Mouse (Mus musculus) ovary, adult 18-20 months (tissue): ENCODE data around the gene Zbtb48.

Experiments
- DNase-seq: peaks from one replicate; pipeline ENCODE4 v3.0.0; 2022; ENCODE audit warnings: low spot score, mixed read lengths

Zbtb48 gene

GRCm38 (mm10) chr4:152001335-152001734, 26.1 kb downstream of the Zbtb48 start:
- DNase-seq, result no peak

GRCm38 (mm10) chr4:152000906-152001305, 26.6 kb downstream of the Zbtb48 start:
- no peak for DNase-seq

- no peak for DNase-seq
These were observed 28.0 kb downstream of the Zbtb48 start for GRCm38 (mm10) chr4:151999481-151999880.

DNA sequence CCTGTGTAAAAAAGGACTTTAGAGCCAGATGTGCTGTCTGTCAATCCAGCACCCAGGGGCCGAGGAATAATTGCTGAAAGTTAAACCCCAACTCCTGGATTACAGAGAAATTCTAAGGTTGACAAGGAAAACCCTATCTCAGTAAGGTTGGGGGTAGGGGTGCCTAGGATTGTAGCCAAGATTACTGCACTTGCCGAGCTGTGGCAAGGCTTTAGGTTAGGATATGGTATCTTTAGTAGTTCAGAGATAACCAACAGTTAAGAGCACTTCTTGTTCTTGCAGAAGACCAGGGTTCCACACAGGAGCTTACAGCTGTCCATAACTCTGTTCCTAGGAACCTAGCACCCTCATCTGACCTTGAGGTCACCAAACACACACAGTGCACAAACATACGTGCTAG, 29.8 kb downstream of the Zbtb48 start:
- no peak for DNase-seq

DNA sequence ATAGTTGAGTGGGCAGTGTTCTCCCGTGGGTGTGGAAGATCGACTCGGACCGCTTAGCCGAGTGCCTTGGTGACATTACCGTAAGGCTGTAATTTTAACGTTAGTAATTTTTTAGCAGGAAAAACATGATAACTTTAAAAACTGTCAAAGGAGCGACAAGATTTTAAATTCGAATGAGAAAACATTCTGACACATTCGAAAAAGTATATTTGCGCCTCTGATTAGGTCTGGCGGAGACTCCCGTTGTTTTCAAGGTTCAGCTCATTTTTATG, 30.6 kb downstream of the Zbtb48 start:
- no peak for DNase-seq

DNA sequence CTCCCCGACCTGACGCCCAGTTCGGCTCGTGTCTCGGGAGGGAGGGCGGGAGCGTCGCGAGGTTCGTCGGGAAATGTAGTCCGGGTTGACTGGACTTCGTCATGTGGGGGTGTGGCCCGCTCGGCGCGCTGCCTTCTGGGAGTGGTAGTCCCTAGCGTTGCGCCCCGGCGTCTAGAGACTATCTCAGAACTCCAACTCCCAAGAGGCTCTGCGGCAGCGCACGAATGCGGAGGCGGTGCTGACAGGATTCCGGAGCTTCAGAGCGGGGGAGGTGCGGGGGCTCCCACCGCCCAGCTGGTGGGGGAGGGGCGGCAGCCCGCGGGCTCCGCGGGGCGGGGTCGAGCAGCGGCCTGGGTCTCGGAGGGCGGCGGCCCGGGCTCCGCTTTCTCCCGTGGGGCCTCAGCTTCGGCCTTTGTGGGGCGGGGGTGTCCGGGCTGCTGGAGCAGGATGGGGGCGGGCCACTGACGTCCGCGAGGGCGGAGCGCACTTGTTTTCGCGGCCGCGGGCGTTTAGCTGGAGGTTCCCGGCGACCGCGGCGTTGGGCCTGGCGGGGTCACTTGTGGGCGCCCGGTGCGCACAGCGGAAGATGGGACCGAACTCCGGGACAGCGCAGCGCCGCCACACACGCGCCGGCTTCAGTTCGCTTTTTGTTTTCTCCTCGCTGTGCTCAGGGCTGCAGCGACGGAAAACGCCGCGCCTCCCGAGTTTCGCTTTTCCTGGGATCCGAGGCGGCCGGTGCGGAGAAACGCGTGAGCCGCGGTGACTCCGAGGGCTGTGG, 31.1 kb downstream of the Zbtb48 start, which contains the start of gene Phf13:
TSS of gene Phf13 (minus strand) at position 86 of the 778 bp plus-strand sequence.
- DNase-seq, result peak; percentile 99

- peak; percentile 35 for DNase-seq
These were observed 31.9 kb downstream of the Zbtb48 start for GRCm38 (mm10) chr4:151995371-151996172.

GRCm38 (mm10) chr4:151994228-151995171, 33.0 kb downstream of the Zbtb48 start:
- DNase-seq, result peak; percentile 61

DNA sequence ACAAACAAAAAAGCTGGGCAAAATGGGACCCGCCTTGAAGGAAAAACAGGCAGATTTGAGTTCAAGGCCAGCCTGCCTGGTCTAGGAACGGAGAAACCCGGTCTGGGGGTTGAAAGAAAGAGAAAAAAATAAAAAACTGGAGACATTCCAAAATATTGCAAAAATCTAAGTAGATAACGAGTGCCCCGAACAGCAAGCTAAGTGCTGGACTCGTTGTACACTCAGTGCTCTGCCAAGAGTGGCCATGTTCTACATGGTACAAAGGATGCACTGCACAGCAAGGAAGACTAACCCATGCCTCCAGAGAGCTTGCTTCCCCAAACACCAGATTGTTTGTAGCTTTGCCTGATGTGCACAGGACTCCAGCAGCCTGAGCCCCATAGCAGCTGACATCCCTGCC, 34.4 kb downstream of the Zbtb48 start:
- peak; percentile 60 for DNase-seq

- no peak for DNase-seq
These were observed 35.4 kb downstream of the Zbtb48 start for GRCm38 (mm10) chr4:151992091-151992490.

- no peak for DNase-seq
These were observed 38.4 kb downstream of the Zbtb48 start for GRCm38 (mm10) chr4:151989110-151989488.

DNA sequence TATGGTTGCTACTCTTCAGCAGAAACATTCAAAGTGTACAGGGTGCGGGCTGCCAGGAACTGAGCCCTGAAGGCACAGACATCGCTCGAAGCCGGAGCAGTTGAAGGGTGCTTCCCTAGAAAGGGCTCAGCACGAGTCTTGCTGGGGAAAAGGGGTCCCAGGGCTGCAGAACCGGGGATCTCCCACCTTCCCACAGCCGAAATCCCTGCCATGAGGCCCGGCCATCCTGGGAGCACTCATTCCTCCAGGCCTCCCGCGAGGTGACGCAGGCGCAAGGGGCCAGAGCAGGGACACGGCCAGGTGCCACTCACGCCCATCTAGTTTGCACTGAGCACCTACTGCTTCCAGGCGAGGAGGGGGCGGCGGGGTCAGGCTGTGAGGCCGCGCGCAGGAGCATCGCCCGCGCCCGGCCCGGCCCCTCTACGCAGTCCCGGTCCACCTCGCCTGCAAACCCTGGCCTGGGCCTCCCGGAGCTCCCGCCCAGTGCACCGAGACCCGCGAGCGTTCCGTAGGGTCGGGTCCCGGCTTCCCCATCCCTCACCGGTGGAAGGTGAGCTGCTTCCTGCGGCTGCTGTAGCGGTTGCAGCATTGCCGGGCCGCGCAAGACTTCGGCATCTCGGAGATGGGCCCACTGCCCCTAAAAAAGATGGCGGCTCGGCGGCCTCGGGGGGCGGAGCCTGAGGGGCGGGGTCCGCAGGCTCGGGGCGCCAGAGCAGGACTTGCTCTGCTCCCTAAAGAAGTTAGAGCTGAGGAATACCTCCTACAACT, 38.9 kb downstream of the Zbtb48 start, which contains the start of gene Thap3:
TSS of gene Thap3 (minus strand) at position 656 of the 768 bp plus-strand sequence.
- DNase-seq, result peak; percentile 70

GRCm38 (mm10) chr4:151988014-151988341, 39.5 kb downstream of the Zbtb48 start:
- no peak for DNase-seq

- no peak for DNase-seq
These were observed 40.8 kb downstream of the Zbtb48 start for GRCm38 (mm10) chr4:151986650-151987049.

- DNase-seq, result no peak
These were observed 41.6 kb downstream of the Zbtb48 start for GRCm38 (mm10) chr4:151985886-151986285.

DNA sequence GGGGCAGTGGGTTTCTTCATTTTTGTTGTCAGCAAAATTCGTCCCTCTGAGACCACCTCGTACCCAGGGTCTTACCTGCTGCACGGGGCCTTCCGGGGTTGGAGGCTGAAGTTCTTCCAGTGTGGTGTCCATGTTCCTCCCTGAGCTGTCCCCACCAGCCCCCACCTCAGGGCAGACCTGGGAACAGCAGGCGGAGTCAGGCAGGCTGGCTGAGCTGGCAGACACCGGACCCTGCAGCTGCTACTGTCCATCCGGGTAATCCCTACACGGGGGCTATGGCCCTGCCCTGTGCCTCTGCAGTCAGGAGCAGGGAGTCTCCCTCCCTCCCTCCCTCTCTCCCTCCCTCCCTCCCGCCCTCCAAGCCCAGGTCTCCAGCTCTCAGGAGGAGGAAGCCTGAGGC, 43.9 kb downstream of the Zbtb48 start:
- no peak for DNase-seq

DNA sequence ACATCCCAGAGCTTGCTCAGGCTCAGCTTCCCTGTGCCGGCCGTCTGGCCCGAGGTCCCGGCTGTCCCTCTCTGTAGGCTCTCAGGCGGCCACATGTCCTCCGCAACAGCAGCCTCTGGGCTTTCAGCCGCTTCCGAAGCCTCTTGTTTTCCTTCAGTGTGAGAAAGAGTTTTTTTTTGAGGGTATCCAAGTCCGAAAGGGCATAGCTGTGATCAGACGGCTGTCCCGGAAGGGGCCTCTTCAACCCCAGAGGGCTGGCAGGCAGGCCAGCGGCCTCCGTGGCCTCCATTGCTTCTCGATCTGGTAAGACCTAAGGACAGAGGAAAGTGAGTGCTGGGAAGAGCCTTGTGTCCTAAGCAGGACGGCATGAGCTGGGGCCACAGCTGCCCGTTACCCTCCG, 44.4 kb downstream of the Zbtb48 start:
- no peak for DNase-seq

GRCm38 (mm10) chr4:151981363-151981762, 46.1 kb downstream of the Zbtb48 start:
- DNase-seq, result peak; percentile 62

GRCm38 (mm10) chr4:151980699-151981098, 46.8 kb downstream of the Zbtb48 start:
- DNase-seq, result no peak

DNA sequence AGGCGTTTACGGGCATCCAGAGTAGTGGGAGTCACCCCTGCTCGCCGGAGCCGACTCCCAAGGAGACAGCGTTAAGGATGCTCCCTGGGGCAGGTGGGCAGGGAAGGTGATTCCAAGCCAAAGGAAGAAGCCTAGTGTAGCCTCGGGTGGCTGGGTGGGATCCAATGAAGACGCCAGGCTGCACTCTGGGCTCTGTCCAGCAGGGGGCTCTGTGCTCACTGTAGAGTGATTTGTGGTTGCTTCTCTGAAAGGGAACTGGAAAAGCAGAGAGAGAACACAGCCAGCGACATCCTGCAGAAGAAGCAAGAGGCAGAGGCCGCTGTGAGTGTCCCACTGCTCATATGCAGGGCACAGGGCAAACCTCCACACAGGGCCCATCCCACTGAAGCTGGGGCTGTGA, 49.7 kb downstream of the Zbtb48 start:
- no peak for DNase-seq

- no peak for DNase-seq
These were observed 52.0 kb downstream of the Zbtb48 start for GRCm38 (mm10) chr4:151975441-151975840.
